Mouse (Mus musculus) thymus, adult 2 months (tissue): Measurements from ENCODE around the gene Gm26727. TPM values are rescaled to one million over a fixed set of nuclear protein-coding genes. Genes with fewer than 3 reads are reported as not detected.
"Not testable (repeated sequence)": the region's sequence is repeated elsewhere in the genome, so short reads cannot be mapped to it uniquely, and the experiment has no call there.

Source experiments
- DNase-seq: peaks from one replicate; pipeline ENCODE4 v3.0.0; 2021
- H3K27ac ChIP-seq: fragments of 200-500 bp; 2 replicates; pipeline ENCODE4 v1.5.1; 2012; ENCODE audit warnings: low read length, control low read depth; ENCODE audit not compliant: control insufficient read depth, insufficient read depth
- H3K27me3 ChIP-seq: fragments of 200-500 bp; 2 replicates; pipeline ENCODE4 v1.6.1; 2012; ENCODE audit warnings: mild to moderate bottlenecking, low read length, moderate library complexity, mixed read lengths; ENCODE audit not compliant: control insufficient read depth, insufficient read depth
- H3K36me3 ChIP-seq: fragments of 200-500 bp; 2 replicates; pipeline ENCODE4 v1.6.1; 2012; ENCODE audit warnings: mild to moderate bottlenecking, low read length, moderate library complexity; ENCODE audit not compliant: control insufficient read depth, insufficient read depth
- H3K4me1 ChIP-seq: fragments of 200-500 bp; replicated peaks from 2 replicates; pipeline ENCODE4 v1.6.1; 2012; ENCODE audit warnings: low read length; ENCODE audit not compliant: control insufficient read depth, insufficient read depth
- H3K4me3 ChIP-seq: fragments of 200-500 bp; 2 replicates; pipeline ENCODE4 v1.5.1; 2012; ENCODE audit warnings: mild to moderate bottlenecking, low read length, control low read depth, moderate library complexity; ENCODE audit not compliant: control insufficient read depth, insufficient read depth
- CTCF ChIP-seq: fragments of 200-500 bp; IDR thresholded peaks from 2 replicates; pipeline ENCODE4 v1.5.1; 2012; ENCODE audit warnings: mild to moderate bottlenecking, control low read depth, low read length, moderate library complexity, borderline replicate concordance; ENCODE audit not compliant: control insufficient read depth, poor library complexity, insufficient read depth; ENCODE audit errors: extremely low read depth
- POLR2A ChIP-seq: fragments of 200-500 bp; IDR thresholded peaks from 2 replicates; pipeline ENCODE4 v1.6.1; 2012; ENCODE audit warnings: mild to moderate bottlenecking, low read length, control low read depth, moderate library complexity; ENCODE audit not compliant: control insufficient read depth, poor library complexity, insufficient read depth; ENCODE audit errors: extremely low read depth
- WGBS: fragments of 180-500 bp; shearing (Covaris S2); methylation state at CpG from one replicate; pipeline ENCODE4 v1.1.7; 2018; 5-methylcytosine and 5-hydroxymethylcytosine counted together
- polyA plus RNA-seq: library from polyadenylated mRNA; depleted of rRNA; stranded (reverse); fragments of >200 nt; gene quantifications from 2 replicates; pipeline ENCODE4 v1.2.3, GENCODE M21; 2012; rRNA removed

Gene Gm26727
- not detected in 2 replicates for polyA plus RNA-seq

- Histone ChIP-seq H3K36me3 (no peaks in the 10 kb centered on the region), H3K4me1 (no peaks in the 10 kb centered on the region), H3K27me3 (no peaks in the 10 kb centered on the region), H3K27ac (no peak within 1 kb of the TSS), H3K4me3 (no peak within 1 kb of the TSS)
- no peak for DNase-seq
- TF ChIP-seq POLR2A: no peak
- TF ChIP-seq CTCF: no peak
- 66% methylated on average over 2 of the region's 2 CpGs for WGBS
Observed at GRCm38 (mm10) chr2:67433081-67433480, at the start of gene Gm26727. Gene Gm26727 (minus strand): TSS chr2:67433181.

DNA sequence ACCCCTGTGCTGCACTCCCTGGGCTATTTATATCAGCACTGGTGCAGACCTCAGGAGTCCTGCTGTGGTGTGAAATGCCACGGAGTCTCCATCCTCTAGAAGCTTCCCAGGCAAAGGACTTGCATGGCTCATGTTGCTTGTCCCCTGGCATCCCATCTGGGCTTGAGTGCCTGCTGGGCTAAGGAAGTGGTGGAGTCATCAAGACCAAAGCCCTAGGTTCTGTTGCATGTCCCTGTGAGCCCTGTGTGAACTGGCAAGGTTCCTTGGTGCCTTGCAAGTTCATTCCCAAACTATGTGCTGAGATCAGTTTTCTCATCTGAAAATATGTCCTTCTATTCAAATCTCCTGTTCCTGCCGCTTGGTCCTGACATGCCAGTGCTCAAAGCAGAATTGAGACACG lies 48.1 kb upstream of the Gm26727 start:
- no peaks in the 10 kb centered on the region for H3K4me1 ChIP-seq
- DNase-seq: no peak
- no peaks in the 10 kb centered on the region for H3K27me3 ChIP-seq
- 76% methylated on average over 3 of the region's 3 CpGs for WGBS
- no peak for TF ChIP-seq POLR2A
- TF ChIP-seq CTCF: no peak
- no peak overlapping the region for H3K4me3 ChIP-seq
- H3K36me3 ChIP-seq: no peaks in the 10 kb centered on the region
- H3K27ac ChIP-seq: no peak overlapping the region

- Histone ChIP-seq H3K27me3 (no peaks in the 10 kb centered on the region), H3K36me3 (no peaks in the 10 kb centered on the region), H3K4me3 (no peak overlapping the region), H3K4me1 (no peaks in the 10 kb centered on the region), H3K27ac (no peak overlapping the region)
- no peak for DNase-seq
- WGBS: 17% methylated on average over 6 of the region's 6 CpGs
- TF ChIP-seq POLR2A: no peak
- TF ChIP-seq CTCF: no peak
Observed at GRCm38 (mm10) chr2:67477753-67478152, 44.8 kb upstream of the Gm26727 start.

- H3K27me3 ChIP-seq, DNase-seq, H3K4me3 ChIP-seq, H3K4me1 ChIP-seq, H3K27ac ChIP-seq, H3K36me3 ChIP-seq: not testable (repeated sequence)
- WGBS: 67% methylated on average over 5 of the region's 5 CpGs
Observed at GRCm38 (mm10) chr2:67470030-67470429, 37.0 kb upstream of the Gm26727 start.

DNA sequence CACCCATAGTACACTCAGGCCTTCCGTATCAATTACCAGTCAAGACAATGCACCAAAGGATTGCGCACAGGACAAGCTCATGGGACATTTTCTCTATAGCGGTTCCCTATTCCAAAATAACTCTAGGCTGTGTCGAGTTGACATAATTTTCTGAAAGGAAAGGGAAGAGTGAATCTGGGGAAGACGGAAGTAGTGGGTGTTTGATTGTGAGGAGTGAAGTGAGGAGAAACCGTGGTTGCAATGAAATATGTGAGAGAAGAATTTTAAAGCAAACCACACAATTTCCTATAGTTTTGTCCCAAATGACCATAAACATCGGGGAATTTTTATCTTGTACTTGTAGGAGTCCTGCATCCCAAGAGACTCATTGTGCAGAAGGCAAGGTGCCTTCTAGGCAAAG lies 34.1 kb upstream of the Gm26727 start:
- Histone ChIP-seq H3K36me3 (no peaks in the 10 kb centered on the region), H3K4me1 (no peaks in the 10 kb centered on the region), H3K27ac (no peak overlapping the region), H3K27me3 (no peaks in the 10 kb centered on the region), H3K4me3 (no peak overlapping the region)
- 86% methylated on average over 7 of the region's 7 CpGs for WGBS
- TF ChIP-seq POLR2A (no peak), CTCF (no peak)
- DNase-seq: no peak

DNA sequence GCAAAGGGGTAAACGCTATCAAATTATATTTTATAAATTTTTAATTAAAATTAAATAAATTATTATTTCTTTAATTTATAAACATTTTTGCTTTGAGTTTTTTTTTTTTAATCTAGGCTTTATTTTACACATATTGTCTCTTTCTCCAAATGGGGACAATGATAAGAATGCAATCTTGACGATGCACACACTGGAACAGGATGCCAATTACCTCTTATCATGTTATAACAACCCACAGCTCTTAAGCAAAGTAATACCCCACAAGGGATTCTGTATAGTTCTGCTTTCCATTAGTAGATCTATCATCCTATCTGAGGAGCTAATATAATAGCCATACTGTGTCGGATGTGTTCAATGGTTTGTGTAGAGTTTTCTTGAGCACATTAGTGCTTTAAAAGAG lies 27.9 kb upstream of the Gm26727 start:
- H3K4me1 ChIP-seq: no peaks in the 10 kb centered on the region
- no peaks in the 10 kb centered on the region for H3K27me3 ChIP-seq
- no peak overlapping the region for H3K27ac ChIP-seq
- H3K4me3 ChIP-seq: no peak overlapping the region
- no peak for DNase-seq
- no peaks in the 10 kb centered on the region for H3K36me3 ChIP-seq
- WGBS: 80% methylated on average over 3 of the region's 3 CpGs
- TF ChIP-seq CTCF (no peak), POLR2A (no peak)

DNA sequence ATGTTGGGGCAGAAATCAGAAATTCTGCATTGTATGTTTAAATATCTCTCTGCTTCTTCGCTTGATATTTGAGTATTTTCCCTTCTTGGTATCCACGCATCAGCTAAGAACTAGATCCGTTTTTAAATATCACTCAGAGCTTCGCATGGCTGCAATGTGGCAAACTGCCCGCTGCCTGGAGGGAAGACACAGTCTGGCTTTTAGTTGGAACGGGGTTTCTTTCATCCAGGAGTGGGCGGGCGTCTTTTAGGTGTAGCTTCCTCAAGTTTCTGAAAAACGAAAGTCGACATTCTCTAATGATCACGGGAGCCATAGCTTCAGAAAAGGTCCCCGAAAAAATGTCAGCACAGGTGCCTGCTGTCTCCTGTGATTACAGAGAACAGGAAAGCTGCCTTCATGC lies 14.2 kb upstream of the Gm26727 start:
- H3K4me1 ChIP-seq: no peaks in the 10 kb centered on the region
- no peaks in the 10 kb centered on the region for H3K36me3 ChIP-seq
- TF ChIP-seq CTCF (no peak), POLR2A (no peak)
- no peak for DNase-seq
- no peak overlapping the region for H3K4me3 ChIP-seq
- H3K27ac ChIP-seq: no peak overlapping the region
- no peaks in the 10 kb centered on the region for H3K27me3 ChIP-seq
- WGBS: 77% methylated on average over 12 of the region's 12 CpGs
